Mouse (Mus musculus): Measurements from ENCODE around the gene Ptar1.
"Not testable (repeated sequence)": the region's sequence is repeated elsewhere in the genome, so short reads cannot be mapped to it uniquely, and the experiment has no call there.

Ptar1 gene

DNA sequence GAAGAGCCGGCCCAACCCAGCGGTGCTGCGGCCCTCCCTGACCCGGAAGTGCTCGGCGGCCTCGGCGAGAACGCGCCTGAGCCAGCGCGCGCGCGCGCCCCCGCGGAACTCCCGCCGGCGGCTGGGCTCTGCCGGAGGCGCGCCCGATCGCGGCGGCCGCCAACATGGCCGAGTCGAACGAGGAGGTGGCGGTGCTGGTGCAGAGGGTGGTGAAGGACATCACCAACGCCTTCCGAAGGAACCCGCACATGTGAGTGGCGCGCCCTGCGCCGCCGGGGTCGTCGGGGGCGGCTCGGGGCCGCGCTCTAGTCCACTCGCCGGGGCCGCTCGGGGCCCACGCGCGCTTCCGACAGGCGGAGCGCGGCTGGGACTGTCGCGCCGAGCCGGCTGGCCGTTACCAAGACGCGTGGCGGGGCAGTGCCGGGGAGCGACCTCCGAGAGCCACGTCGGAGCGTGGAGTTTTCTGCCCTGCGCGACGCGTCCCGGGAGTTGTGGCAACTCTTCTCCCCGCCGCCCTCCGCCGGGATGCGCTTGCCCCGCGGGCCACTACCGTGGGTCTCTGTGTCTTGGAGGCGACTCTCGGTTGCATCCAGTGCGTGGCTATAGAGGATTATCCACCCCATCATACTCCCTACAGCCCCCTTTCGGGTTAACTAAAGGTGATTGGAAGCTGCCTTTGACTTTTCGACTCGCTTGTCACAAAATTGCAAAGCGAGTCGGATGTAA is at the start of gene Ptar1:
TSS of gene Ptar1 (plus strand) at position 134 of the 726 bp plus-strand sequence.
- DNase-seq (ENCODE audit: low spot score in 2 of 2): peak; percentile 83 to 92

- no peak for DNase-seq (ENCODE audit: low spot score in 2 of 2)
Measured at GRCm38 (mm10) chr19:23643819-23644218, 43.4 kb upstream of the Ptar1 start.

DNA sequence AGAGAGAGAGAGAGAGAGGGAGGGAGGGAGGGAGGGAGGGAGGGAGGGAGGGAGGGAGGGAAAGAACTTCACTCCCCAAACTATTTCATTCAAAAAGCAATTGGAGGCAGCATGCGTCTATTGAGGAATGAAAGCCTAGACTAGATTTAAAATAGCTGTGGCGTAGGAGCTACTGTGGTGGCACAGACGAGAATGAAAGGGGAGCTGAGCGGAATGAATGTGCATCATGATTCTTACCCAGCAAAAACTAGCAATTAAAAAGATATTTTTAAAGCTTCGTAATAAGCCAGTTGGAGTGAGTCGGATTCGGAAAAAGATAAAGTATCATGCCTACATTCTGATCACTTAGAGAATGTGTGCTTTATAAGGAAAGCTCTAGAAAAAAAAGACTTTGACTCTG is 41.9 kb upstream of the Ptar1 start:
- no peak for DNase-seq (ENCODE audit: low spot score in 2 of 2)

DNA sequence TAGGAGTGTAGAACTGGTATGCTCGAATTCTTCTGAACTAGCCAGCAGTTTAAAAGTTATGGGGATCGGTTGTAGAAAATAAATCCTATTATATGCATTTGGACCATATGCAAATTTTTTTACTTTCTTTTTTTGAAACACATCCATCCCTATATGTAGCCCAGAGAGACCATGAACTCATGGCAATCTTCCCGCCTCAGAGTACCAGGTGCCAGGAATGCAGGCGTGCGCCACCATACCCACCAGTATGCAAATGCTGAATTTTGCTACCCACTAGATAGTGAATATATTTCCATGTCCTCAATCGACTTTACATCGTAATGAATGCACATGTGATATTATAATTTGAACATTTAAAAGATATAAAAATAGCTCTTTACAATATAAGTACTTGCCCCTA is 39.9 kb upstream of the Ptar1 start:
- DNase-seq (ENCODE audit: low spot score in 2 of 2): no peak

GRCm38 (mm10) chr19:23652644-23653043 is 34.6 kb upstream of the Ptar1 start, which contains the start of gene 1700028P14Rik:
Gene 1700028P14Rik, minus strand, starts transcription at chr19:23652812.
- DNase-seq (ENCODE audit: low spot score in 2 of 2): no peak

DNA sequence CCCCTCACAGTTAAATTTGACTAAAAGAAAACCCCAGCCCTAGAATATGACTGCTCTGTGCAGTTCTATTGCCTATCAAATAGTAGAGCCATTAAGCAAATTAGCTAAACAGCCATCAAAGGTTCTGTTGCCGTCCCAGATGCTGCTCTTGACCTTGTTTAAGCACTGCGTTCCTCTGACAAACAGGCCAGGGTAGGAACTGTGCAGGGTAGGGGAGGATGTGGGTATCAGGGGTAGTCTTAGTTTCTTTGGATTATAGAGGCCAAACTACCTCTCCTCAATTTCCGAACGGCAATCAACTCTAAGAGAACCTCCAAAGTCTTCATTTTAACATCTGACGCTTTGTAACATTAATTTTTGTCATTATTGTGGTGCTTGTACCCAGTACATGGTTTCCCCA is 34.1 kb upstream of the Ptar1 start:
- no peak for DNase-seq (ENCODE audit: low spot score in 2 of 2)

DNA sequence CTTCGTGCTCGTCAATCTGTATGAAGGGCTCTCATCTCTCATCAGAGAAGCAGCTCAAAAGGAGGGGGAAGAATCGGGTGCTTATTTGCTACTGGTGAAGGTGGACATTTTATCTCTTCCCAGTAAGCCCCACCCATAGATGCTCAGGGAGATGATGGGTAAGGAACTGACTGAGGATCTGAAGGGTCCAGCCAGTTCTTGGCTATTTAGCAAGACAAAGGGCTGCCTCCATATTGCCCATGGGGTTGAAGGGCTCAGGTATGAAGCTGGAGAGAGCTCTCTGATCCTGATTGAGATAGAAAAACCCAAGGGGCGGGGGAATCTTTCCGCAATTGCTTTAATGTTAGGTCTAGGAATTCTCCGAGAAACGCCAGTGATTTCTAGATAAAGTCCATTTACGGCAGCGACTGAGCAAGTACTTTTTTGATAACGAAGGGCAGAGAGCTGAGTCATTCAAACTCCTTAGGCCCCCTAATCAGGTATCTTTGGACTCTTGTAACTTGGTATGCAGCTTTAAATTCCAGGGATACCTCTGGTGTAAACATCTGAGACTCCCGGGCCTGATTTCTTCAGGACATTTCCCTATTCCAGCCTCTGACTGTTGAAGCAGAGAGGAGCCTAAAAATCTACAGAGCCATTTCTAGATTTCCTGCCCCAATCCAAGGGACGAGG is 29.8 kb upstream of the Ptar1 start:
- DNase-seq (ENCODE audit: low spot score in 2 of 2): no peak

GRCm38 (mm10) chr19:23658350-23658749 is 28.9 kb upstream of the Ptar1 start:
- DNase-seq (ENCODE audit: low spot score in 2 of 2): no peak

- no peak for DNase-seq (ENCODE audit: low spot score in 2 of 2)
Measured at GRCm38 (mm10) chr19:23664083-23664482, 23.1 kb upstream of the Ptar1 start.

DNA sequence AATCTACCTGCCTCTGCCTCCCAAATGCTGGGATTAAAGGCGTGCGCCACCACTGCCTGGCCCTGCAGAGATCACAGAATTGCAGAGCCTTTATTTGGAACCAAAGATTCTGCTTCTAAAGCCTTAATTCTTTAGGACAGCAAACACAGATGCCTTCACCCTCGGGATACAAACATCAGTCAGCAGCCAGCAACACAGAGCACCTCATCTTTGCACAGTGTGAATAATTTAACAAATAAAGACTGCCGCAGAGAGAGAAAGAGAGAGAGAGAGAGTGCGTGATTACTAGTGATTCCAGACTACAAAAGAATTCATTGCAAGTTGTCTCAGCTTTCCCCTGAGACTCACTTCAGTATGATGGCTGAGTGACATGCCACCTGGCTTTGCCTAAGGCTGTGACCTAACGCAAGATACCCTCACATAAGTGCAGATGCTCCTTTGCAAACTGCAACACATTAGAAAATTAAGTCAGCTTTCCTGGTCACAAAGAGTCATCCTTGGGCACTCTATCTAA is 19.0 kb upstream of the Ptar1 start:
- no peak for DNase-seq (ENCODE audit: low spot score in 2 of 2)

DNA sequence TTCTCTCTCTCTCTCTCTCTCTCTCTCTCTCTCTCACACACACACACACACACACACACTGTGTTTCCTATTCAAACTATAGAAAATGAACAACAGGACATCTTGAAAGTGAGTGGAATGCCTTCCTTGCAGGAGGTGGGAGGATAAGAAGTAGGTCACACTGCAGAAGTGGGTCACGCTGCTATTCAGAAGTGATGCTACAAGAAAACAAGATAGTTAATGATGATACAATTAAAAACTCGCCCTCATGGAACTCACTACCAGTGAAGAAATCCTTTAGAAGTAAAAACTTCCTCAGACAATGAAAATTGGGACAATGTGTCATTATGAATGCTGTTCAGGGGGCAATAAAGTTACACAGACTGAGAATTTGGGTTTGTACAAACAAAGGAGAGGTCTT is 14.2 kb upstream of the Ptar1 start:
- DNase-seq (ENCODE audit: low spot score in 2 of 2): no peak

GRCm38 (mm10) chr19:23675656-23676055 is 11.6 kb upstream of the Ptar1 start:
- DNase-seq (ENCODE audit: low spot score in 2 of 2): not testable (repeated sequence)

DNA sequence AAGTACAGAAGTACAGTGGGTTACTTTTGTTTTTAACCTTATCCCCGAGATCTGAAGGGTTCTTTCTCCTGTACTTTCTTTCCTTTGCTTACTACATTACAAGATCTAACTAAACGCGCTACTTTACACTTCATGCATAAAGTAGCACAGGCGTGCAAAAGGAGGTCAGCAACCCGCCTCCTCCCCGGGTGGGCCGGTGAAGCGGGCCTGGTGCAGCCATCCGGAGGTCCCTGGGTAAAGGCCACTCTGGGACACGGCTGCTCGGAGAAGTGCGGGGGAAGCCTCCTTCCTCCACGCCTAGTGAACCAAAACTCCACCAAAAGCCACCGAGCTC is 300 bp upstream of the Ptar1 start:
- DNase-seq (ENCODE audit: low spot score in 2 of 2): no peak

DNA sequence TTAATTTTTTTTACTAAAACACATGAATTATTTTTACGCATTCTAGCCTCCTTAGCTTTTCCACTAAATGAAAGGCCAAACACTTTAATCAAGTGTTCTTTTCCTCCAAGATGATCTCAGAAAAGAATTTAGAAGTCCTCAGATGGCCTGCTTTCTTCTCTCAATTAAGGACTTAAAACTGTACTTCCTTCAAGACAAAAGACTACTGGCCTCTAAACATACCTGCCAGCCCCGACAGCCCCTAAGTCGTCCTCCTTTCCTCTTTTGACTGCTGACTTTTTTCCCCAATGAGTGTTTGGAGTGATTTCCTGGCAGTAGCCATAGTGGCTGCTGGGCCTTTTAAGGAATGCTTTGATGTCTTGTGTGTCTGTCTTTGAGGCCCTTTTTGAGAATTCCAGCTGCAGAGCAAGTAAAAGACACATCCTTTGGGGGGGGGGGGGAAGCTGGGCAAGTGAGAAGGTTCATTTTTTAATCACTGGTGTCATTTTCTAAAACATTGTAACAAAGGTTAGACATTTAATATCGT is 1.3 kb downstream of the Ptar1 start:
- DNase-seq (ENCODE audit: low spot score in 2 of 2): no peak

GRCm38 (mm10) chr19:23694344-23694743 is 7.1 kb downstream of the Ptar1 start:
- no peak for DNase-seq (ENCODE audit: low spot score in 2 of 2)

DNA sequence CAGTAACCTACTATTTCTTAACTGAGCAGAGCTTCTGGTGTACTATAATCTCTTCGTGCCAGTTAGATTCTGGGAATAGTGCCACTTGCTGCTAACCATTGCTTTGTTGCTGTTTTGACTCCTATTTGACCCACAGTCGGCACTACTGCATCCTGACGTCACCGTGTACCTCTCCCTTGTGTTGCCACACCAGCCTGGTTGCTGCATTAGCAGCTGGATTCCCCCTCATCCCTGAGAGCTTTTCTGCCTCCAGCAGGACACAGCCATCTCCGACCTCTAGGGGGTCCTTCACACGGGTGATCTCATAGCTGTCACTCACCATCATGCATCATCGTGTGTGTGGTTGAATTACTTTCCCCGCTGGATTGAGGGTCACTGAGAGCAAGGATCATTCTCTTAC is 10.6 kb downstream of the Ptar1 start:
- DNase-seq (ENCODE audit: low spot score in 2 of 2): no peak

- no peak for DNase-seq (ENCODE audit: low spot score in 2 of 2)
Measured at GRCm38 (mm10) chr19:23698366-23698765, 11.1 kb downstream of the Ptar1 start.

- no peak for DNase-seq (ENCODE audit: low spot score in 2 of 2)
Measured at GRCm38 (mm10) chr19:23699131-23699530, 11.9 kb downstream of the Ptar1 start.

DNA sequence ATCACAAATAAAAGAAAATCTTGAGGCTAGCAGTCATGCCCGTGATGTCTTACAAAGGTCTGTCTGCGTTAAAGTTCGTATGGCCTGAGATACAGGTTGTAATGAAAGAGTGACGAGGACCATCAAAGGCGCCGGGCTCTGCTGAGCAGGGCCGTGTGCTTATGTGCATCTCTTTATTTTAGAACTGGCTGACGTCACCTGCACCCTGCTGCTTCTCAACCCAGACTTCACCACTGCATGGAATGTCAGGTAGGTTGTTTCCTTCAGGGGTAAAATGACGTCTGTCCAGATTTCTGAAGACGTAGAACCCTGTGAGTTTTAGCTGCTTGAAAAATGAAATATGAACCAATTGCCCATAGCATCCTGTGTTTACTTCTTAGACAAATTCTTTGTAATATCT is 15.7 kb downstream of the Ptar1 start:
- no peak for DNase-seq (ENCODE audit: low spot score in 2 of 2)

DNA sequence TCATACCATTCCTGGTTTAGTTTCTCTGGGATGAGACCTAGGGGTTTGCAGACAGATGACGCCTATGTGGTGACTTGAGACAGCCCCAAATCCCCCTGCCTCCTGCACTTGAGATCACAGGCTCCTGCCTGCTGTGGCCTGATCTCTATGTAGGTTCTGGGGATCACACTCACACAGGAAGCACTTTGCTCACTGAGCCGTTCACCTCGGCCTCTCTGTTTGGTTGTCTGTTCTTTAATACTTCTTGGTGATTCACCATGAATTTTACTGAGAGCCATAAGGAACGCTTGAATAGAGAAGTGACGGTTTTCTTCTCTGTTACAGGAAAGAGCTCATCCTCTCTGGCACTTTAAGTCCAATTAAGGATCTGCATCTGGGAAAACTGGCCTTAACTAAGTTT is 18.2 kb downstream of the Ptar1 start:
- DNase-seq (ENCODE audit: low spot score in 2 of 2): no peak

- DNase-seq (ENCODE audit: low spot score in 2 of 2): no peak
Measured at GRCm38 (mm10) chr19:23746506-23746905, 59.3 kb downstream of the Ptar1 start.

DNA sequence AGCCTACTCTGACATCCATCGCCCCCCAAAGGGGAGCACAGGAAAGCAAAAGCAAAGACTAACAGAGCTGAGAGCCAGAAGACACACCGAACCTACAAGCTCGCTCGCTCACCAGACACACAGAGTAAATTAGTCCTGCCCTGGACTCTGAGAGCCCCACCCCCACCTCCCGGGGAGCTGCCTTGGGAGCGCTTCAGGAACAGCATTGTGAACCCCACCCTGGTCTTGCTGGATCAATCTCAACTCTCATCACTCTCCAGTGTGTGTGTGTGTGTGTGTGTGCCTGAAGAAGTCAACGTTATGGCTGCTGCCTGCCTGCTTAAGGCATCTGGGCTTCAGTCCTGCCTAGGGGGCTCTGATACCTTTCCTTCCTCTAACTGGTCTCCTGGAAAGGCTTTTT is 69.8 kb downstream of the Ptar1 start:
- DNase-seq (ENCODE audit: low spot score in 2 of 2): no peak

- peak; percentile 56 to 78 for DNase-seq (ENCODE audit: low spot score in 2 of 2)
Measured at GRCm38 (mm10) chr19:23757961-23758553, 70.8 kb downstream of the Ptar1 start.

All from spleen, postnatal 14 days (tissue).